11 mouse cellular contexts compared by ENCODE assay signal in genomic region chr6:52252775-52253376, GRCm38 (mm10). TPM values are rescaled to one million over a fixed set of nuclear protein-coding genes. Genes with fewer than 3 reads are reported as not detected.
DNase-seq lines count a peak whose midpoint lies in the region; ATAC-seq lines count a peak whose summit lies in the region.
"Had no signal": no experiment of that assay in that cellular context is flagged by ENCODE, and none has a peak within 500 bp of the region (broad histone marks: within the 10 kb centered on the region; RNA-seq: fewer than 3 reads in every experiment).

No protein-coding gene starts in this region.

- H3K36me3 ChIP-seq in midbrain, embryonic 10.5 days = no peaks in the 10 kb centered on the region
- no peaks in the 10 kb centered on the region for H3K36me3 ChIP-seq in midbrain, embryonic 13.5 days
- no peaks in the 10 kb centered on the region for H3K36me3 ChIP-seq in intestine, embryonic 15.5 days
- H3K36me3 ChIP-seq: liver, embryonic 15.5 days had no signal

- H3K4me1 ChIP-seq in midbrain, embryonic 10.5 days = peaks cover 8% of the 10 kb centered on the region
- H3K4me1 ChIP-seq in midbrain, embryonic 13.5 days (replicated peaks) = peaks cover 3% of the 10 kb centered on the region; the same call in 1 of the 2 replicates
- H3K4me1 ChIP-seq in intestine, embryonic 15.5 days (replicated peaks) = 0 out of 2 replicates have a peak, but pooled peaks cover 4% of the 10 kb centered on the region
- H3K4me1 ChIP-seq: liver, embryonic 15.5 days had no signal

- H3K9ac ChIP-seq in midbrain, embryonic 13.5 days (replicated peaks) = no peak overlapping the region
- no peak overlapping the region for H3K9ac ChIP-seq in intestine, embryonic 15.5 days
- H3K9ac ChIP-seq: liver, embryonic 15.5 days had no signal

- peak; percentile 90 for DNase-seq in heart, adult 11 months
- DNase-seq in heart, adult 8-10 months (ENCODE audit: low spot score) = no peak
- peak; percentile 70 for DNase-seq in midbrain, embryonic 10.5 days (ENCODE audit: low spot score)
- peak; percentile 67 for DNase-seq in urinary bladder, adult 2 months (ENCODE audit: low spot score)
- no peak for DNase-seq in left cerebral cortex, adult 18-20 months (ENCODE audit: low spot score in 2 of 2)
- DNase-seq in testis, postnatal 14 days (ENCODE audit: low spot score) = no peak
- DNase-seq: heart, postnatal 14 days had no signal

- WGBS in midbrain, embryonic 10.5 days = under 1% methylated on average over 35 of the region's 35 CpGs
- 1% methylated on average over 35 of the region's 35 CpGs for whole genome bisulfite sequencing in midbrain, embryonic 13.5 days
- WGBS in intestine, embryonic 15.5 days = 3% methylated on average over 35 of the region's 35 CpGs

- peaks cover 100% of the 10 kb centered on the region for H3K27me3 ChIP-seq in midbrain, embryonic 10.5 days (ENCODE audit: low read depth, poor library complexity, severe bottlenecking)
- peaks cover 97% of the 10 kb centered on the region for H3K27me3 ChIP-seq in midbrain, embryonic 13.5 days
- H3K27me3 ChIP-seq in intestine, embryonic 15.5 days (replicated peaks) = peaks cover 77% of the 10 kb centered on the region

- H3K9me3 ChIP-seq in midbrain, embryonic 10.5 days (replicated peaks) = no peaks in the 10 kb centered on the region
- H3K9me3 ChIP-seq in midbrain, embryonic 13.5 days = no peaks in the 10 kb centered on the region
- no peaks in the 10 kb centered on the region for H3K9me3 ChIP-seq in intestine, embryonic 15.5 days
- H3K9me3 ChIP-seq: liver, embryonic 15.5 days had no signal

- no peak overlapping the region for H3K27ac ChIP-seq in midbrain, embryonic 10.5 days (replicated peaks)
- H3K27ac ChIP-seq in midbrain, embryonic 13.5 days = no peak overlapping the region
- no peak overlapping the region for H3K27ac ChIP-seq in intestine, embryonic 15.5 days
- H3K27ac ChIP-seq: liver, embryonic 15.5 days had no signal

- H3K4me2 ChIP-seq in midbrain, embryonic 13.5 days (replicated peaks) = no peak overlapping the region
- peak overlapping the region; percentile 39; the same call in 1 of the 2 replicates for H3K4me2 ChIP-seq in intestine, embryonic 15.5 days (replicated peaks)
- H3K4me2 ChIP-seq: liver, embryonic 15.5 days had no signal

- H3K4me3 ChIP-seq in midbrain, embryonic 10.5 days = 0 out of 2 replicates have a peak overlapping the region, but pooled peaks have one; percentile 17
- H3K4me3 ChIP-seq in midbrain, embryonic 13.5 days (replicated peaks) = no peak overlapping the region
- peak overlapping the region; percentile 10; the same call in 1 of the 2 replicates for H3K4me3 ChIP-seq in intestine, embryonic 15.5 days (replicated peaks)
- H3K4me3 ChIP-seq: liver, embryonic 15.5 days had no signal

- no peak for ATAC-seq in midbrain, embryonic 13.5 days
- no peak for ATAC-seq in intestine, embryonic 15.5 days

RNA-seq across cellular contexts. Expression of gene Hoxa11, which starts 7.3 kb away (rescaled TPM):
- not detected for total RNA-seq in heart, adult 8-10 months (2022)
- polyA plus RNA-seq in midbrain, embryonic 10.5 days (2016; fragmentation: Nextera tagmentation; extraction: Ambion mirVana) = not detected in 2 replicates
- polyA plus RNA-seq in midbrain, embryonic 13.5 days (2015; fragmentation: Nextera tagmentation; extraction: Ambion mirVana) = not detected in 2 replicates
- 2.0 and 3.3 TPM in 2 replicates for polyA plus RNA-seq in intestine, embryonic 15.5 days (2015; fragmentation: Nextera tagmentation; extraction: Ambion mirVana)
- polyA plus RNA-seq in urinary bladder, adult 2 months (2012; rRNA removed) = 25.4 and 29.2 TPM in 2 replicates
- total RNA-seq in left cerebral cortex, adult 18-20 months (2021) = not detected
- total RNA-seq: heart, postnatal 14 days had no signal
- polyA plus RNA-seq: liver, embryonic 15.5 days; stomach, embryonic 14.5 days had no signal

RNA-seq across cellular contexts. Expression of gene Hoxa13, which starts 7.8 kb away (rescaled TPM):
- total RNA-seq in heart, adult 8-10 months (2022) = not detected
- polyA plus RNA-seq in midbrain, embryonic 10.5 days (2016; fragmentation: Nextera tagmentation; extraction: Ambion mirVana) = not detected in 2 replicates
- polyA plus RNA-seq in midbrain, embryonic 13.5 days (2015; fragmentation: Nextera tagmentation; extraction: Ambion mirVana) = not detected in 2 replicates
- 0.59 and 0.61 TPM in 2 replicates for polyA plus RNA-seq in intestine, embryonic 15.5 days (2015; fragmentation: Nextera tagmentation; extraction: Ambion mirVana)
- 32.5 and 40.7 TPM in 2 replicates for polyA plus RNA-seq in urinary bladder, adult 2 months (2012; rRNA removed)
- total RNA-seq in left cerebral cortex, adult 18-20 months (2021) = not detected
- total RNA-seq: heart, postnatal 14 days had no signal
- polyA plus RNA-seq: liver, embryonic 15.5 days; stomach, embryonic 14.5 days had no signal

RNA-seq across cellular contexts. Expression of gene Hoxa10, which starts 12.2 kb away (rescaled TPM):
- not detected for total RNA-seq in heart, adult 8-10 months (2022)
- 0.06 TPM in 1 of 2 replicates, not detected in the other for polyA plus RNA-seq in midbrain, embryonic 10.5 days (2016; fragmentation: Nextera tagmentation; extraction: Ambion mirVana)
- 0.30 TPM in 1 of 2 replicates, not detected in the other for polyA plus RNA-seq in midbrain, embryonic 13.5 days (2015; fragmentation: Nextera tagmentation; extraction: Ambion mirVana)
- polyA plus RNA-seq in intestine, embryonic 15.5 days (2015; fragmentation: Nextera tagmentation; extraction: Ambion mirVana) = 11.4 and 20.2 TPM in 2 replicates
- 79.4 and 93.6 TPM in 2 replicates for polyA plus RNA-seq in urinary bladder, adult 2 months (2012; rRNA removed)
- not detected for total RNA-seq in left cerebral cortex, adult 18-20 months (2021)
- total RNA-seq: heart, postnatal 14 days had no signal
- polyA plus RNA-seq: stomach, embryonic 14.5 days had no signal

RNA-seq across cellular contexts. Expression of gene Hoxa9, which starts 22.0 kb away (rescaled TPM):
- not detected for total RNA-seq in heart, adult 8-10 months (2022)
- not detected in 2 replicates for polyA plus RNA-seq in midbrain, embryonic 10.5 days (2016; fragmentation: Nextera tagmentation; extraction: Ambion mirVana)
- not detected in 2 replicates for polyA plus RNA-seq in midbrain, embryonic 13.5 days (2015; fragmentation: Nextera tagmentation; extraction: Ambion mirVana)
- polyA plus RNA-seq in intestine, embryonic 15.5 days (2015; fragmentation: Nextera tagmentation; extraction: Ambion mirVana) = 5.3 and 6.3 TPM in 2 replicates
- 48.1 and 60.0 TPM in 2 replicates for polyA plus RNA-seq in urinary bladder, adult 2 months (2012; rRNA removed)
- not detected for total RNA-seq in left cerebral cortex, adult 18-20 months (2021)
- total RNA-seq: heart, postnatal 14 days had no signal

RNA-seq across cellular contexts. Expression of gene Hoxa7, which starts 31.2 kb away (rescaled TPM):
- total RNA-seq in heart, adult 8-10 months (2022) = under 1 TPM in 3 of 4 experiments, not detected in 1; 0.19 to 0.55 (median 0.31) TPM
- polyA plus RNA-seq in midbrain, embryonic 10.5 days (2016; fragmentation: Nextera tagmentation; extraction: Ambion mirVana) = not detected in 2 replicates
- polyA plus RNA-seq in midbrain, embryonic 13.5 days (2015; fragmentation: Nextera tagmentation; extraction: Ambion mirVana) = not detected in 2 replicates
- polyA plus RNA-seq in intestine, embryonic 15.5 days (2015; fragmentation: Nextera tagmentation; extraction: Ambion mirVana) = 7.5 and 9.4 TPM in 2 replicates
- polyA plus RNA-seq in urinary bladder, adult 2 months (2012; rRNA removed) = 27.6 and 28.6 TPM in 2 replicates
- total RNA-seq in left cerebral cortex, adult 18-20 months (2021) = not detected

Comparison
In these comparisons a context has a peak if more than half of its experiments do, and no peak if none do; other contexts are left out.
1. DNase-seq: peak in heart, adult 11 months (single experiment), midbrain, embryonic 10.5 days (single experiment) and urinary bladder, adult 2 months (single experiment); none in heart, adult 8-10 months (single experiment), left cerebral cortex, adult 18-20 months (0 of 2) and testis, postnatal 14 days (single experiment).
2. RNA of gene Hoxa13, which starts 7.8 kb away (polyA plus RNA-seq): 32.5 to 40.7 TPM in urinary bladder, adult 2 months; 0.59 to 0.61 TPM in intestine, embryonic 15.5 days, not detected in midbrain, embryonic 10.5 days and not detected in midbrain, embryonic 13.5 days; every median in the first group is over 10 times any median in the second.